Mouse (Mus musculus): ENCODE data around the gene Suco.

Gene Suco

DNA sequence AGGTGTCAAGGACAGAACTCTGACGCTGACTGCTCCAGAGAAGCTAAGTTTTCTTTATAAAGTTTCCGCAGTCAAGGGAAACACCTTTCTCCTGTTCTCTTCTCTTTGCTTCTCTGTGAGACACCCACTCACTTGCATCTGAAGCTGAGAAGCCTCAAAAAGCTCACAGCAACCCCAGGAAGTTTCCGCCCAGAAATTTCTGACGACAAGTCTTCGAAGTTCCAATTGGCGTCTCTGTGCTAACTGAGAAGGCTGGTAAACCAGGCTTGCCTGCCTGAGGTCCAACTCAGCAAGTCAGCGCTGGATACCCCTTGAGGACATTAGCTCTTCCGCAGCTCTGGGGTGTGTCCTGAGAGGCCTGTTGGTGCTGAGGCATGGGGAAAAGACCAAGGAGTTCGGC, 88.1 kb downstream of the Suco start, which contains the start of gene Fasl:
TSS of gene Fasl (minus strand) at position 157 of the 400 bp plus-strand sequence.
- DNase-seq (ENCODE audit: low spot score): no peak

DNA sequence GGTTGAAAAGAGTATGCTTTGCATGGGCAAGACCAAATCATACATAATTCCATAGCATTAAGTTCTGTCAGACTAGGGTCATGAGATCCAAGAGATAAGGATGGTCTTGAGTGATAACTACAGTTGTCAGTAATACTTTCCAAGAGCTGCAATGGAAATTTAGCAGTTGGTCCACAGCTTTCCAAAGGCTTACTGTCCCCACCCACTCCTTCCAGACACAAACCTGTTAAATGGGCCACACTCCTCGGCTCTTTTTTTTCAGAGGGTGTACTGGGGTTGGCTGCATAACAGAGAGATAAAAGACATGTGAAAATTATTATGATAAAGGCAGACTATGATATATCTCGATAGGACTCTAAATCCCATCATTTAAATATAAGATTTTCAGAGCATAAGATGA, 93.8 kb downstream of the Suco start:
- no peak for DNase-seq (ENCODE audit: low spot score)

DNA sequence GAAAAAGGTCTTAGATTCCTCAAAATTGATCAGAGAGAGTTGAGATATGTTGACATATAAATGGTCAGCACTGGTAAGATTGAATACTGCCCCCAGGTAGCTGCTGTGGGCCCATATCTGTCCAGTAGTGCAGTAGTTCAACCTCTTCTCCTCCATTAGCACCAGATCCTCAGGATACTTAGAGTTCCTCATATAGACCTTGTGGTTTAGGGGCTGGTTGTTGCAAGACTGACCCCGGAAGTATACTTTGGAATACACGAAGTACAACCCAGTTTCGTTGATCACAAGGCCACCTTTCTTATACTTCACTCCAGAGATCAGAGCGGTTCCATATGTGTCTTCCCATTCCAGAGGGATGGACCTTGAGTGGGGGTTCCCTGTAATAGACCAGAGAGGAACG, 94.9 kb downstream of the Suco start:
- DNase-seq (ENCODE audit: low spot score): no peak

DNA sequence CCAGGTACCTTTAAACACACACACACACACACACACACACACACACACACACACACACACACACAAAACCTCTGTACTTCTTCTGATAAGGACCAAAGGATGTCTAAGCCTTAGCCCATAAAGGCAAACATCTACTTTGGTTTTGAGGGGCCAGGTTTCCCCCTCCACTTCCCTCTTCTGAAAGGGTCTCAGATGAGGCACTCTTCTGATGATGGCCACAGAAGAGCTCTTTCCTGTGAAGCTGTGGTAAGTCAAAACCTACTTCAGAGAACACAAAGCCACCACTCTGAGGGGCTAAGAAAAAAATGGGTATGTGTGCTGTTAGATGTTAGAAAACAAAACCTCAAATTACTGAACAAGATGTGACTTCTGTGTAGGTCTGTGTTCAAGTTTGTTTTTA, 97.4 kb downstream of the Suco start:
- no peak for DNase-seq (ENCODE audit: low spot score)

DNA sequence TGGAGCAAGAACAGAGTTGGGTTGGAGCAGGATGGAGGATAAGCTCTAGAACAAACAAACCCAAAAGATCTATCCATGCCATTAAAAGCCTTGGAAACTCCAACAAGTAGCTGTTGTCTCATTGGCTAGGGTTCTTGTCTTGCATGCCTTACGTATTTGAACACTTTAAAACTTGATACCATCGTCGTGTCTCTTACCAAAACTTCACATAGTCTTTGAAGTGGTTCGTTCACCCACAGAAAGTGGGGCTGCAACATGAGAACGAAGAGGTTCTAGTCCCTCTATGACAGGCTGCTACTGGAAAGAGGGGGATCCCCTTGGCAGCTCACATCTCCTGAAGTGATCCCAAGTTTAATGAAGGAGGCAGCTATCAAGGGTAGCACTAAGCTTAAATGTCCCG, 101.3 kb downstream of the Suco start:
- no peak for DNase-seq (ENCODE audit: low spot score)

DNA sequence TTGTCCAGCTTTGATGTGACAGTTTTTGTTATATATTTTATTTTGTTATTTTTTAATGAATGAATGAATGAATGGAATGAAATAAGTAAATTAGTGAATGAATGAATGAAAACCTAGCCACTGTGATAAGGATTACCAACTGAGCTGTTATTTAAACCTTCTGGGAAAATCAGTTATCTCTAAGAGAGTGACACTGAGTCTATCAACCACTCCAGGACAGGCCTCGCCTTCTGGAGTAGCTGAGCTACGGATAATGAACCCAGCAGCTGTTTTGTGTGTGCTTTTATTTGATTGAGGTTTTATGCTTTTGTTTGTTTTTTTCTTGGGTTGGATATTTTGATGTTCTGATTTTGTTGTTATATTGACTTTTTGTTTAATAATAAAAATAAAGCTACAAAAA, 105.2 kb downstream of the Suco start:
- no peak for DNase-seq (ENCODE audit: low spot score)

DNA sequence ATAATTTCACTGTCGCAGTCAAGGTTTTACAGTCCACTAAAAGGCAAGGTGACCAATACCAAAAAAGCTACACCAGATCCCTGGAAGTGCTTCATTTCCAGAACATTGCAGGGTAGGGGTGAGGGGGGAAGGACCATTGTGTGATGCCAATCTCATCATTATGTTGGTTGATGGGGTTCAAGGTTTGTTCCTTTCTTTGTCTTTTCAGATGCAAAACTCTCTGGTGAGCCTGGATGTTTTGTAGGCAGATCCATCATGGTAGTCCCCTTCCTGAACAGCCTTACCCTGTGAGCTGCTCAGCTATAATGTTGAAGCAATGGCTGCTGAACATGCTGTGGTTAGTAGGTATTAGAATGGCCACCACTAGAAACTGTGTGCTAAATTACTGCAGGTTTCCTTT, 107.2 kb downstream of the Suco start:
- DNase-seq (ENCODE audit: low spot score): no peak

DNA sequence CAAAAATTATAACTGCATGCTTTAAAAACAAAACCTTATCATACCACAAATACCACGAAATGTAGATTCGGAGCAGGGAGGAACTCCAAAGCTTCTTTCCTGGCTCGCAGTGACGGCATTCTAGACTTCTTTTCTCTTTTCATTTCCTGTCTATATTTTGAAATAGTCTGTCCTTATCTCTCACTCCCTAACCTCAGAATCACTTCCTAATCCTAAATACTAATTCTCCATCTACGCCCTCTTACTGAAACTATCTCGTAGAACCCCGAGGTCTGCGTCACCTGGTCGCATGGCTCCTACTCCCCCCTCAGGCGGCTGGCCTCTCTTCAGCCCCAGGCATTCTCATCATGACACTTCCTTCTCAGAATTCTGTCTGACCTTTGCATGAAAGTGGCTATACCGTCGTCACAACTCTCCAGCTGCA, 109.4 kb downstream of the Suco start:
- no peak for DNase-seq (ENCODE audit: low spot score)

DNA sequence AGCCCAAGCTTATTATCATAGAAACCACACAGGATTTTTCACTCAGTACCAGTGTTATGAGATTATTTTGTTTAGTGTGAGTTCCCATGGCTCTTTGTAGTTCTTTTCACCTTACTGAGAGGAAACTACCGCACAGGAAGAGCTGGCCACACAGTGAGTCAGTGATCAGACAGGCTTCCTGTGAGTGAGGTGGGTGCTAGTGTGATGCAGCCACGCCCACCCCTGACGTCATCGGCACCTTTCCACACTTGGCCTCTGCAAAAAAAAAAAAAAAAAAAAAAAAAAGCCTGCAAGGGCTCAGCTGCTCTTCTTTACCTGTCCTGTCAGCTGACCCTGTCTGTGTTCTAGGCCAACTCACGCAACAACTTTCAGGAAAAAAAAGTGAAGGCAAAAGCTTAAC, 109.8 kb downstream of the Suco start:
- no peak for DNase-seq (ENCODE audit: low spot score)
